Mouse (Mus musculus) liver, embryonic 11.5 days (tissue): ENCODE measurements at regions not wholly inside any gene's neighbourhood (a gene's known extent, or its start where the extent isn't known, plus 50 kb on each side); places are given as distances from the start of the nearest gene placed in this dataset.
A peak's percentile ranks its signal among the peaks of the same experiment; 100 is the strongest.

Experiments used
- ATAC-seq: fragments of 200-750 bp; cut with Nextera tagmentation; replicated peaks from 2 replicates; pipeline ENCODE4 v1.8.0; 2017; ENCODE audit warnings: moderate number of reproducible peaks, mild to moderate bottlenecking, moderate TSS enrichment, moderate library complexity; ENCODE audit not compliant: low FRiP score
- DNase-seq: peaks from one replicate; pipeline ENCODE4 v3.0.0-alpha.2; 2017; ENCODE audit warnings: low spot score
- H3K27ac ChIP-seq: fragments of 300-500 bp; sonication (generic); 2 replicates; pipeline ENCODE4 v1.5.1; 2014; ENCODE audit warnings: mild to moderate bottlenecking, low read depth, low read length, control low read depth
- H3K27me3 ChIP-seq: fragments of 300-500 bp; sonication (generic); replicated peaks from 2 replicates; pipeline ENCODE4 v1.6.1; 2014; ENCODE audit warnings: low read length, mixed read lengths; ENCODE audit not compliant: control insufficient read depth, insufficient read depth
- H3K36me3 ChIP-seq: fragments of 300-500 bp; sonication (generic); 2 replicates; pipeline ENCODE4 v1.6.1; 2014; ENCODE audit warnings: mild to moderate bottlenecking, low read length, moderate library complexity, mixed read lengths; ENCODE audit not compliant: control insufficient read depth, insufficient read depth
- H3K4me1 ChIP-seq: fragments of 300-500 bp; sonication (generic); replicated peaks from 2 replicates; pipeline ENCODE4 v1.6.1; 2014; ENCODE audit warnings: low read length, mixed read lengths; ENCODE audit not compliant: control insufficient read depth, insufficient read depth
- H3K4me2 ChIP-seq: fragments of 300-500 bp; sonication (generic); 2 replicates; pipeline ENCODE4 v1.6.1; 2014; ENCODE audit warnings: mild to moderate bottlenecking, control low read depth, moderate library complexity
- H3K4me3 ChIP-seq: fragments of 300-500 bp; sonication (generic); 2 replicates; pipeline ENCODE4 v1.5.1; 2014; ENCODE audit warnings: low read depth, low read length, control low read depth
- H3K9ac ChIP-seq: fragments of 300-500 bp; sonication (generic); 2 replicates; pipeline ENCODE4 v1.6.1; 2014; ENCODE audit warnings: low read depth, low read length, control low read depth
- H3K9me3 ChIP-seq: fragments of 300-500 bp; sonication (generic); 2 replicates; pipeline ENCODE4 v1.6.1; 2016; ENCODE audit warnings: low read length, inconsistent platforms, mixed read lengths; ENCODE audit not compliant: control insufficient read depth
- WGBS: fragments of 180-500 bp; shearing (Covaris S2); extraction: QIAGEN DNeasy Blood & Tissue Kit; methylation state at CpG from one replicate; pipeline ENCODE4 v1.1.7; 2014; 5-methylcytosine and 5-hydroxymethylcytosine counted together

DNA sequence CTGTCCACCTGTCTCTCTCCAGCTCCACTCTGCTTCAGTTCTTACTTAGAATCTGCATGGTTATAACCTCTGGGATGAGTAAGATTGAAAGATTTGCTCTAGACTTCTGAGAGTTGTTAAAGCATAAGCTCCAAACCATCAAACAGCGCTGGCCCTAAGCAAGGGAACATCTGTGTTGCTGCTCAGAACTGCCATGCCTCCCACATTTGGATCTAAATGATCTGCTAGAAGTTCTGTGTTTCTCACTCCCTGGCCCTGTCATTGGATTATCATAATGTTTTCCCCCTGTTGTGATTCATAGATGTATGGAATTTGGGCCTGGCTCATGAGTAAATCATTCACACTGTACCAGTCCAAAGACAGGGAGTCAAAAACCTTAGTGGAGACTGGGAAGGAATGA, 448.1 kb downstream of the 1190002N15Rik start:
- Histone ChIP-seq H3K4me3 (no peak overlapping the region), H3K4me2 (no peak overlapping the region), H3K9ac (no peak overlapping the region), H3K27me3 (no peaks in the 10 kb centered on the region), H3K27ac (no peak overlapping the region), H3K36me3 (no peaks in the 10 kb centered on the region), H3K9me3 (no peaks in the 10 kb centered on the region), H3K4me1 (no peaks in the 10 kb centered on the region)
- no peak for DNase-seq
- ATAC-seq = no peak
- WGBS = 71% methylated on average over 1 of the region's 1 CpGs

DNA sequence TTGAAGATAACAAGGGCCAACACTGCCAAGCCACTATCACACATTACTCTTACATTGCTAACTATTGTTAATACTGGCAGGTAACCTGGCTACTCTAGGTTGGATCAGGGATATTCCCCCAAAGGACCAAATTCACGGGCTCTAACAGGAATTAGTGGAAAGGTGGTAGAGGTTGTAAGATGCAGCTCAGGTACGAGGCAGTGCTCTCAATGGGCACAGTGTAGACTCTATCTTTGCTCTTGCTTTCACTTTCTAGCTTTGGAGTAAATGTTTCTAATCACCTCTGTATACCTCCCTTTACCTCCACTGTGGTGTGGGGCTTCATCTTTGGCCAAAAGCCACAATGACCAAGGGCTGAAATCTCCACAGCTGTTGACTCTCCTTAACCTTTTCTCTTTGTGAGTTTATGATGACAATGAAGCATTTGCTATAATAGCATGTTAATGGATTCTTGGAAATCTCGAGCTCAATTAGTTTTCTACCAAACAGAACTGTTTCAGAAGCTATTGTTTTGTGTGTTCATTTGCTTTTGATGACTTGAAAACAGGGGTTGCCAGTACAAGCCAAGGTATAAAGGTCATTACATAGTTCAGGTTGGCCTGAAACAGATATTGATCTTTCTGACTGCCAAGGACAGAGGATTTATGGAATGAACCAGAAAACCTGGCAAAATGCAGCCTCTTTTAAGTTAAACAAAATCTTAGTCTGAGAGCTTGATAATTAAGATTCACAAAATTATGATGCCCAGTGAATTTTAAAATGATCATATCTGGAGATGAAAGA, 454.1 kb downstream of the 1190002N15Rik start:
- no peak overlapping the region for H3K4me2 ChIP-seq
- H3K4me3 ChIP-seq = no peak overlapping the region
- H3K9ac ChIP-seq = no peak overlapping the region
- no peaks in the 10 kb centered on the region for H3K9me3 ChIP-seq
- H3K4me1 ChIP-seq = no peaks in the 10 kb centered on the region
- DNase-seq = no peak
- H3K27ac ChIP-seq = no peak overlapping the region
- no peaks in the 10 kb centered on the region for H3K36me3 ChIP-seq
- WGBS = 59% methylated on average over 3 of the region's 3 CpGs
- 0 out of 2 replicates have a peak, but pooled peaks have one; percentile 26 for ATAC-seq
- no peaks in the 10 kb centered on the region for H3K27me3 ChIP-seq

- H3K36me3 ChIP-seq = no peaks in the 10 kb centered on the region
- no peaks in the 10 kb centered on the region for H3K9me3 ChIP-seq
- ATAC-seq (no peak), DNase-seq (no peak)
- H3K27ac ChIP-seq = no peak overlapping the region
- H3K27me3 ChIP-seq = no peaks in the 10 kb centered on the region
- no peak overlapping the region for H3K4me2 ChIP-seq
- no peak overlapping the region for H3K4me3 ChIP-seq
- H3K9ac ChIP-seq = no peak overlapping the region
- 56% methylated on average over 2 of the region's 2 CpGs for whole genome bisulfite sequencing
- no peaks in the 10 kb centered on the region for H3K4me1 ChIP-seq
Measured at GRCm38 (mm10) chr9:94074904-94075303, 463.0 kb downstream of the 1190002N15Rik start.

GRCm38 (mm10) chr9:94067121-94067520, 470.8 kb downstream of the 1190002N15Rik start:
- Histone ChIP-seq H3K9ac (no peak overlapping the region), H3K36me3 (no peaks in the 10 kb centered on the region), H3K27ac (no peak overlapping the region), H3K9me3 (no peaks in the 10 kb centered on the region), H3K4me2 (no peak overlapping the region), H3K4me3 (no peak overlapping the region), H3K27me3 (no peaks in the 10 kb centered on the region), H3K4me1 (no peaks in the 10 kb centered on the region)
- WGBS = 68% methylated on average over 1 of the region's 1 CpGs
- no peak for ATAC-seq
- DNase-seq = no peak

GRCm38 (mm10) chr9:94053229-94053628, 484.7 kb downstream of the 1190002N15Rik start:
- H3K9ac ChIP-seq = no peak overlapping the region
- no peaks in the 10 kb centered on the region for H3K9me3 ChIP-seq
- no peak overlapping the region for H3K4me2 ChIP-seq
- no peak for ATAC-seq
- H3K27ac ChIP-seq = no peak overlapping the region
- H3K27me3 ChIP-seq = no peaks in the 10 kb centered on the region
- H3K36me3 ChIP-seq = no peaks in the 10 kb centered on the region
- no peaks in the 10 kb centered on the region for H3K4me1 ChIP-seq
- no peak for DNase-seq
- 73% methylated on average over 4 of the region's 4 CpGs for WGBS
- no peak overlapping the region for H3K4me3 ChIP-seq

GRCm38 (mm10) chr9:94047845-94048244, 490.0 kb downstream of the 1190002N15Rik start:
- WGBS = 80% methylated on average over 7 of the region's 7 CpGs
- DNase-seq (no peak), ATAC-seq (no peak)
- Histone ChIP-seq H3K4me1 (no peaks in the 10 kb centered on the region), H3K36me3 (no peaks in the 10 kb centered on the region), H3K27me3 (no peaks in the 10 kb centered on the region), H3K4me3 (no peak overlapping the region), H3K4me2 (no peak overlapping the region), H3K9me3 (no peaks in the 10 kb centered on the region), H3K9ac (no peak overlapping the region), H3K27ac (no peak overlapping the region)

DNA sequence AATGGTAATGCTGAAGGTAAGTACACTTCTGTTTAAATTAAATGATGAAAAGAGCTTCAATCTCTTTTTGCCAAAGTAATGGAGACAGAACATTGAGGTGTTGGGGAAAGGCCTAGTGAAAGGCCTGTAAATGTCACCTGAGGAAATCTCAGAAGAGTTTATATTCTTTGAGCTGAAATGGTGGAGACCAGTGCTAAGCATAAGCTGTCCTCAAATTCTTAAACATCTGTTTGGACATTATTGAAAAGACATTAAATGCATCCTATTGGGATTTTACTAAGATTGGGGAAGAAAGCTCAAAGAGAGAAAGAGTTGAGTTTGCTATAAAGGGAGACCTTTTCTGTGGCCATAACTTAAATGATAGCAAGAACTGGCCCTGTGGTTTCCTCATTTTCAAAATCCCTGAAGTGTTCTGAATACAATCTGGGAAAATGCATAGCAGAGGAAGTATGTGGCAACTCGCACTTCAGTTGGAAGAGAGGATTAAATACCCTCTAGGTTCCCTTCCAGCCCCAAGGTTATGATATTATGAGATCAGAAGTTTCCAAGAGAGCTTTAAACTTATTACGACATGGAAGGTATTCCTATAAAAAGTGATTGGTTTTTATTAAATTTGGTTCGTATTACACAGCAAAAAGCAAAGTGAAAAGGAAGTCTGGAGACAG, 492.3 kb downstream of the 1190002N15Rik start:
- Histone ChIP-seq H3K4me3 (no peak overlapping the region), H3K36me3 (no peaks in the 10 kb centered on the region), H3K9ac (no peak overlapping the region), H3K27me3 (no peaks in the 10 kb centered on the region), H3K4me2 (no peak overlapping the region), H3K9me3 (no peaks in the 10 kb centered on the region), H3K27ac (no peak overlapping the region), H3K4me1 (no peaks in the 10 kb centered on the region)
- WGBS = 74% methylated on average over 3 of the region's 3 CpGs
- ATAC-seq (no peak), DNase-seq (no peak)

- H3K4me3 ChIP-seq = no peak overlapping the region
- no peaks in the 10 kb centered on the region for H3K36me3 ChIP-seq
- no peak overlapping the region for H3K9ac ChIP-seq
- 61% methylated on average over 3 of the region's 3 CpGs for WGBS
- no peaks in the 10 kb centered on the region for H3K4me1 ChIP-seq
- no peaks in the 10 kb centered on the region for H3K27me3 ChIP-seq
- H3K9me3 ChIP-seq = no peaks in the 10 kb centered on the region
- no peak for ATAC-seq
- no peak overlapping the region for H3K27ac ChIP-seq
- no peak for DNase-seq
- H3K4me2 ChIP-seq = no peak overlapping the region
Measured at GRCm38 (mm10) chr9:94023761-94024160, 514.1 kb downstream of the 1190002N15Rik start.
